Mouse (Mus musculus): Measurements from ENCODE around the gene Gm5089. TPM values are rescaled to one million over a fixed set of nuclear protein-coding genes. Genes with fewer than 3 reads are reported as not detected.

Gene Gm5089
- polyA plus RNA-seq, 2 experiments, result not detected

DNA sequence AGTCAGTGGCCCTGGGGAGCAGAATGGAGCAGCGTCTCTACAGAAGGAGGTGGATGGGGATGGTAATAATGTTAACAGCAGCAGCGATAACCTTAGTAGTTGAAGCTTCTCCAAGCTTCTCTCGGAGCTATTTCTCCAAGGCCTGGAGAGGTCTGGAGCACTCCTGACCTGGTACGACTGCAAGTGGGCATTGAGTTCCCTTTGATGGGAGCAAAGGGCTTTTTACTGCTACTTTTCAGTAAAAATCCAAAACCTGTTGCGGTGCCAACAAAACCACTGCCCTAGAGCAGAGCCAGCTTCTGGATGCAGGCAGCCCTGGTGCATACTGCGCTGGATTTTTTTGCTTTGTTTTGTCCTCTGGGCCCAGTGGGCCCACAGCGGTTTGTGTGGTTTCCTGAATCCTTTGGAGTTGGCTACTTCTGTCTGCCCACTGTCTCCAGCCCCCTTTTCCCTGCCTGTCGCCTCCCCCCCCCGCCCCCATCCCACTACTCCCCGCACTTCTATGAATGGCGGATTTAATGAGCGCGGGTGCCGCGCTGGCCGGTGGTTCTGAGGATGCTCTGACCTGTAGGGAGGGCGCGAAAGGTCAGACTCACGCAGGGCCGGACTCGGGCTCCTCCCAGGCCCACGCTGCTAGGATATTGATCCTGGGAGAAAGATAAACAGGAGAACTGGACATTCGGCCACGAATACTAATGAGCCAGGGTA, 34.1 kb upstream of the Gm5089 start:
- no peak for TF ChIP-seq CTCF (IDR thresholded peaks at IDR 0.05; ENCODE audit: low read depth)
- no peak overlapping the region for H3K27ac ChIP-seq
- no peak overlapping the region for H3K4me3 ChIP-seq (ENCODE audit: insufficient read depth in 1 of 2, low read depth in 2 of 2, low read length in 2 of 2)
- no peak overlapping the region for H3K4me2 ChIP-seq (ENCODE audit: low read depth)
- no peaks in the 10 kb centered on the region for H3K9me3 ChIP-seq (ENCODE audit: control insufficient read depth, low read length)
- H3K9ac ChIP-seq (replicated peaks), result no peak overlapping the region
- WGBS (ENCODE audit: insufficient replicate concordance), result 1% methylated on average over 23 of the region's 24 CpGs
- H3K27me3 ChIP-seq (ENCODE audit: control insufficient read depth, insufficient read depth, low read length), result peaks cover 91% of the 10 kb centered on the region
- no peaks in the 10 kb centered on the region for H3K4me1 ChIP-seq (replicated peaks; ENCODE audit: control insufficient read depth in 2 of 2, insufficient read depth in 2 of 2, low read length in 1 of 2)
- ATAC-seq (ENCODE audit: insufficient read depth), result no peak
- no peak for DNase-seq (ENCODE audit: low read depth in 3 of 3, low spot score in 3 of 3)
- no peaks in the 10 kb centered on the region for H3K36me3 ChIP-seq (replicated peaks; ENCODE audit: control insufficient read depth, insufficient read depth, low read depth)

GRCm38 (mm10) chr14:122484458-122484843, 33.5 kb upstream of the Gm5089 start:
- TF ChIP-seq EP300 (IDR thresholded peaks at IDR 0.05; ENCODE audit: low read depth) (no peak), CTCF (IDR thresholded peaks at IDR 0.05; ENCODE audit: low read depth) (no peak)
- ATAC-seq (ENCODE audit: insufficient read depth) (no peak), DNase-seq (ENCODE audit: low read depth in 3 of 3, low spot score in 3 of 3) (no peak)
- no peak overlapping the region for H3K4me3 ChIP-seq (ENCODE audit: insufficient read depth in 1 of 2, low read depth in 2 of 2, low read length in 2 of 2)
- no peaks in the 10 kb centered on the region for H3K4me1 ChIP-seq (replicated peaks; ENCODE audit: control insufficient read depth in 2 of 2, insufficient read depth in 2 of 2, low read length in 1 of 2)
- no peaks in the 10 kb centered on the region for H3K9me3 ChIP-seq (ENCODE audit: control insufficient read depth, low read length)
- H3K27ac ChIP-seq, result no peak overlapping the region
- H3K27me3 ChIP-seq (ENCODE audit: control insufficient read depth, insufficient read depth, low read length), result peaks cover 91% of the 10 kb centered on the region
- 0% methylated on average over 4 of the region's 4 CpGs for WGBS (ENCODE audit: insufficient replicate concordance)
- no peaks in the 10 kb centered on the region for H3K36me3 ChIP-seq (replicated peaks; ENCODE audit: control insufficient read depth, insufficient read depth, low read depth)
- no peak overlapping the region for H3K4me2 ChIP-seq (ENCODE audit: low read depth)
- H3K9ac ChIP-seq (replicated peaks), result no peak overlapping the region

DNA sequence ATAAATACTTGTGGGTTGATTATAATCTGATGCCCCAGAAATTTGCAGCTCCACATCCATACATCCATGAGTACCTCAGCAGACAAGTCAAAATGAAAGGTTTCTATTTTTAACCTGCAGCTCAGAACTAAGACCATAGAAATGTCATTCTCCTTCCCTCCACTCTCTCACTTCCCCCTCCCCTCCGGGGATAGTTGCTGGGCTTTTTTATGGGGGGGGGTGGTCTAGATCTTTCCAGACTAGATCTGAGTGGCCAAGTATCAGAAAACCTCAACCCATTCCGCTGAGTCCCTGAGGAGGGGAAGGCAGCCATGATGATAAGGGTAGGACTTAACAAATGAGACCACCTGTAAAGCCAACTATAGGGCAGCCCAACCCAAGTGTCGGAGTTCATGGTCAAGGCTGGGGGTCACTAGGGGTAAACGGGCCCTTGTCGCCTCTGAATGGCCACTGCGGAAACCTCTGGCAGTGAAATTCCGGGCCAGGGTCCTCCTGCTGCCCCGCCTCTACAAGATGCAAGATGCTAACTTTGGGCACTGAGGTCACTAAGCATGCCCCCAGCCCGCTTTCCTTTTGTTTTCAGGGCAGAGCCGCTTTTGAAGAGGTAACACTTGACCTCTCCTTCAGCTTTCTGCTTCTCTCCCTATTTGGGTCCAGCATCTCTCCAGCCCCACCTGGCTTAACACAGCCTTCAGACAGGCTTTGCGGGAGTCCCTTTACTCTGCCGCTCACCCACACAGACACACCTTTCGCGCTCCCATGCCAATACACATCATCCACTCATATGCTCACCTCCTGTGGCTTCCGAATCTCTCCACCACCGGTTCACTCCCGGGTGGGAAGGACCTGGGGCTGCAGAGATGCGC, 32.9 kb upstream of the Gm5089 start:
- H3K27me3 ChIP-seq (ENCODE audit: control insufficient read depth, insufficient read depth, low read length), result peaks cover 91% of the 10 kb centered on the region
- H3K4me2 ChIP-seq (ENCODE audit: low read depth), result no peak overlapping the region
- H3K4me3 ChIP-seq (ENCODE audit: insufficient read depth in 1 of 2, low read depth in 2 of 2, low read length in 2 of 2), result no peak overlapping the region
- H3K9ac ChIP-seq (replicated peaks), result no peak overlapping the region
- ATAC-seq (ENCODE audit: insufficient read depth) (no peak), DNase-seq (ENCODE audit: low read depth in 3 of 3, low spot score in 3 of 3) (no peak)
- no peaks in the 10 kb centered on the region for H3K9me3 ChIP-seq (ENCODE audit: control insufficient read depth, low read length)
- H3K27ac ChIP-seq, result no peak overlapping the region
- no peaks in the 10 kb centered on the region for H3K36me3 ChIP-seq (replicated peaks; ENCODE audit: control insufficient read depth, insufficient read depth, low read depth)
- no peaks in the 10 kb centered on the region for H3K4me1 ChIP-seq (replicated peaks; ENCODE audit: control insufficient read depth in 2 of 2, insufficient read depth in 2 of 2, low read length in 1 of 2)
- 5% methylated on average over 18 of the region's 18 CpGs for WGBS (ENCODE audit: insufficient replicate concordance)
- no peak for TF ChIP-seq EP300 (IDR thresholded peaks at IDR 0.05; ENCODE audit: low read depth)
- TF ChIP-seq CTCF (IDR thresholded peaks at IDR 0.05; ENCODE audit: low read depth), result no peak

- WGBS (ENCODE audit: insufficient replicate concordance), result 4% methylated on average over 5 of the region's 5 CpGs
- H3K9me3 ChIP-seq (ENCODE audit: control insufficient read depth, low read length), result no peaks in the 10 kb centered on the region
- no peaks in the 10 kb centered on the region for H3K4me1 ChIP-seq (replicated peaks; ENCODE audit: control insufficient read depth in 2 of 2, insufficient read depth in 2 of 2, low read length in 1 of 2)
- H3K36me3 ChIP-seq (replicated peaks; ENCODE audit: control insufficient read depth, insufficient read depth, low read depth), result no peaks in the 10 kb centered on the region
- H3K4me3 ChIP-seq (ENCODE audit: insufficient read depth in 1 of 2, low read depth in 2 of 2, low read length in 2 of 2), result no peak overlapping the region
- no peak overlapping the region for H3K9ac ChIP-seq (replicated peaks)
- H3K27ac ChIP-seq, result no peak overlapping the region
- H3K27me3 ChIP-seq (ENCODE audit: control insufficient read depth, insufficient read depth, low read length), result peaks cover 97% of the 10 kb centered on the region
- no peak overlapping the region for H3K4me2 ChIP-seq (ENCODE audit: low read depth)
- no peak for ATAC-seq (ENCODE audit: insufficient read depth)
- TF ChIP-seq CTCF (IDR thresholded peaks at IDR 0.05; ENCODE audit: low read depth) (no peak), EP300 (IDR thresholded peaks at IDR 0.05; ENCODE audit: low read depth) (no peak)
- DNase-seq (ENCODE audit: low read depth in 3 of 3, low spot score in 3 of 3), result no peak
Measured at GRCm38 (mm10) chr14:122483024-122483385, 32.1 kb upstream of the Gm5089 start.
